Mouse (Mus musculus): ENCODE results near the gene Ugdh. TPM values are rescaled to one million over a fixed set of nuclear protein-coding genes. Genes with fewer than 3 reads are reported as not detected.

The Ugdh gene
- total and polyA plus RNA-seq, 3 experiments: 9.5 to 31.3 TPM; not detected in 1

GRCm38 (mm10) chr5:65469766-65470165 is 34.0 kb upstream of the Ugdh start:
- Histone ChIP-seq H3K9ac (ENCODE audit: control insufficient read depth, low read depth, low read length, poor library complexity, severe bottlenecking) (no peak overlapping the region), H3K4me1 (ENCODE audit: control insufficient read depth in 1 of 2, insufficient read depth in 2 of 2, low read length in 2 of 2) (no peaks in the 10 kb centered on the region), H3K9me3 (replicated peaks; ENCODE audit: insufficient read depth, low read length) (no peaks in the 10 kb centered on the region), H3K27ac (ENCODE audit: control insufficient read depth, low read depth, low read length) (no peak overlapping the region), H3K79me2 (ENCODE audit: control insufficient read depth, insufficient read depth, low read length, poor library complexity) (no peaks in the 10 kb centered on the region), H3K36me3 (ENCODE audit: control insufficient read depth in 1 of 2, insufficient read depth in 2 of 2, low read length in 2 of 2) (peaks cover 0 to 2% of the 10 kb centered on the region in 2 experiments; a peak in 1 of 4 replicates), H3K27me3 (ENCODE audit: control insufficient read depth in 1 of 2, insufficient read depth in 2 of 2, low read length in 2 of 2) (no peaks in the 10 kb centered on the region), H3K4me3 (ENCODE audit: control insufficient read depth in 1 of 2, insufficient read depth in 1 of 2, low read depth in 2 of 2, low read length in 2 of 2) (no peak overlapping the region)
- DNase-seq (ENCODE audit: low read depth, low spot score): no peak
- TF ChIP-seq EP300 (IDR thresholded peaks at IDR 0.05; ENCODE audit: low read depth in 1 of 2, low read length in 2 of 2) (no peak), ETS1 (IDR thresholded peaks at IDR 0.05; ENCODE audit: low read depth, low read length) (no peak), MYB (IDR thresholded peaks at IDR 0.05; ENCODE audit: low read depth, low read length) (no peak), ELF1 (IDR thresholded peaks at IDR 0.05; ENCODE audit: low read depth, low read length) (no peak), BHLHE40 (IDR thresholded peaks at IDR 0.05; ENCODE audit: borderline replicate concordance, low read depth, low read length) (no peak), MAFK (IDR thresholded peaks at IDR 0.05; ENCODE audit: borderline replicate concordance, low read depth, low read length) (no peak), JUND (IDR thresholded peaks at IDR 0.05; ENCODE audit: low read depth, low read length) (no peak), MAX (IDR thresholded peaks at IDR 0.05; ENCODE audit: low read length) (no peak)

- H3K9me3 ChIP-seq (replicated peaks; ENCODE audit: insufficient read depth, low read length): no peaks in the 10 kb centered on the region
- peaks cover 0 to 2% of the 10 kb centered on the region in 2 experiments; a peak in 1 of 4 replicates for H3K36me3 ChIP-seq (ENCODE audit: control insufficient read depth in 1 of 2, insufficient read depth in 2 of 2, low read length in 2 of 2)
- no peaks in the 10 kb centered on the region for H3K4me1 ChIP-seq (ENCODE audit: control insufficient read depth in 1 of 2, insufficient read depth in 2 of 2, low read length in 2 of 2)
- no peak overlapping the region for H3K27ac ChIP-seq (ENCODE audit: control insufficient read depth, low read depth, low read length)
- peak; percentile 77 for DNase-seq (ENCODE audit: low read depth, low spot score)
- no peaks in the 10 kb centered on the region for H3K79me2 ChIP-seq (ENCODE audit: control insufficient read depth, insufficient read depth, low read length, poor library complexity)
- no peaks in the 10 kb centered on the region for H3K27me3 ChIP-seq (ENCODE audit: control insufficient read depth in 1 of 2, insufficient read depth in 2 of 2, low read length in 2 of 2)
- no peak overlapping the region for H3K9ac ChIP-seq (ENCODE audit: control insufficient read depth, low read depth, low read length, poor library complexity, severe bottlenecking)
- TF ChIP-seq SIN3A (IDR thresholded peaks at IDR 0.05; ENCODE audit: low read length): peak; percentile 96
- no peak for TF ChIP-seq ZC3H11A (IDR thresholded peaks at IDR 0.05; ENCODE audit: low read depth, low read length)
- peak; percentile 74; the same call in 1 of the 2 replicates for TF ChIP-seq MXI1 (IDR thresholded peaks at IDR 0.05; ENCODE audit: low read depth, low read length)
- no peak overlapping the region for H3K4me3 ChIP-seq (ENCODE audit: control insufficient read depth in 1 of 2, insufficient read depth in 1 of 2, low read depth in 2 of 2, low read length in 2 of 2)
Measured at GRCm38 (mm10) chr5:65466911-65467310, 31.2 kb upstream of the Ugdh start.

- Histone ChIP-seq H3K9ac (ENCODE audit: control insufficient read depth, low read depth, low read length, poor library complexity, severe bottlenecking) (no peak overlapping the region), H3K27ac (ENCODE audit: control insufficient read depth, low read depth, low read length) (no peak overlapping the region), H3K36me3 (ENCODE audit: control insufficient read depth in 1 of 2, insufficient read depth in 2 of 2, low read length in 2 of 2) (no peaks in the 10 kb centered on the region; a peak in 1 of 4 replicates), H3K27me3 (ENCODE audit: control insufficient read depth in 1 of 2, insufficient read depth in 2 of 2, low read length in 2 of 2) (no peaks in the 10 kb centered on the region), H3K4me3 (ENCODE audit: control insufficient read depth in 1 of 2, insufficient read depth in 1 of 2, low read depth in 2 of 2, low read length in 2 of 2) (no peak overlapping the region), H3K4me1 (ENCODE audit: control insufficient read depth in 1 of 2, insufficient read depth in 2 of 2, low read length in 2 of 2) (no peaks in the 10 kb centered on the region), H3K9me3 (replicated peaks; ENCODE audit: insufficient read depth, low read length) (no peaks in the 10 kb centered on the region), H3K79me2 (ENCODE audit: control insufficient read depth, insufficient read depth, low read length, poor library complexity) (no peaks in the 10 kb centered on the region)
- TF ChIP-seq MAZ (IDR thresholded peaks at IDR 0.05; ENCODE audit: low read depth, low read length) (no peak), RAD21 (IDR thresholded peaks at IDR 0.05; ENCODE audit: low read depth, low read length) (no peak), E2F4 (IDR thresholded peaks at IDR 0.05; ENCODE audit: borderline replicate concordance, low read depth, low read length) (no peak), TBP (IDR thresholded peaks at IDR 0.05; ENCODE audit: low read depth, low read length) (no peak), POLR2AphosphoS5 (IDR thresholded peaks at IDR 0.05; ENCODE audit: borderline replicate concordance, low read depth, low read length) (no peak), MXI1 (IDR thresholded peaks at IDR 0.05; ENCODE audit: low read depth, low read length) (no peak), MAX (IDR thresholded peaks at IDR 0.05; ENCODE audit: low read length) (no peak), TCF12 (IDR thresholded peaks at IDR 0.05; ENCODE audit: low read depth, low read length) (no peak), BHLHE40 (IDR thresholded peaks at IDR 0.05; ENCODE audit: borderline replicate concordance, low read depth, low read length) (no peak), MYC (IDR thresholded peaks at IDR 0.05; ENCODE audit: low read depth, low read length) (no peak), RCOR1 (IDR thresholded peaks at IDR 0.05; ENCODE audit: low read depth, low read length) (no peak), CTCF (IDR thresholded peaks at IDR 0.05 in 2 of 3, conservative IDR thresholded peaks at IDR 0.05 in 1 of 3; ENCODE audit: control insufficient read depth in 1 of 3, insufficient read depth in 1 of 3, low read depth in 2 of 3, low read length in 3 of 3, poor library complexity in 1 of 3, severe bottlenecking in 1 of 3) (no peak)
- DNase-seq (ENCODE audit: low read depth, low spot score): no peak
Measured at GRCm38 (mm10) chr5:65460361-65460760, 24.6 kb upstream of the Ugdh start.
